Mouse (Mus musculus): Measurements from ENCODE around the gene Ppid.

Gene Ppid

DNA sequence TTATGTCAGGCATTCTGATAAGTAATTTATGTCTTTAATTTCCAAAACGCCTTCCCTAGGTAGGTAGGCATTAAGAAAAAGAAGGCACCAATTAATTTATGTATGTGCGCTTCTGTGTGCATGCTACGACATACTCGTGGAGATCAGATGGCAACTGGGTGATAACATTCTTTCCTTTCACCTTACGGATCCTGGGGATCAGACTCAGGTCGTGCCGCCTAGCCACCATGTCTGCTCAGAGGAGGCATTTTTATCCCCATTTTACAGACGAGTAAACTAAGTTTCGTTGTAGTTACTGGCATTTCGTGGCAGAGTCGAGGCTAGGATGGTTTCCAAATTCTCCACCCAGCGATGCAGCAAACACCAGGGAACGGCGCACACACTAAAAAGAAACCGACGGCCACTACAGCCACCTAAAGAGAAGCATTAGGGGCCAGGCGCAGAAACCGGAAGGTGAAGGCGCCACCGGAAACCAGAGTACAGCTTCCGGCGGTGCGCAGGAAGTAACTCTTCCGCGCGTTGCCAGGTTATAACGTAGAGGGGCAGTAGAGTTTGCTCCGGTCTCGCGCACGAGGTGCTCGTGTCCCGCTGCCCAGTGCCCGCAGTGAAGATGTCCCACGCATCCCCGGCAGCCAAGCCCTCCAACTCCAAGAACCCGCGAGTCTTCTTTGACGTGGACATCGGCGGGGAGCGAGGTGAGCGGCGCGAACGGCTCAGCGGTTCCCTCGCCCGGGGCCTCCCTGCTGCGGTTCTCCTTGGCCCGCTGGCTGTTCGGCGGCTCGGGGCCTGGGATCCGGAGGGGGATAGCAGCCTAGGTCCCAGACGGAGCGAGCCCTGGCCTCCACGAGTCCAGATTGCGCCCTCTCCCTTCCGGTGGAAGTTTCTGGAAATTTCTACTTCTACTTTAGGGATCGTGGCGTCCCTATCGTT lies at the start of gene Ppid:
Gene Ppid (plus strand): TSS at position 480 of the 930 bp plus-strand sequence.
- DNase-seq: peak; percentile 98

GRCm38 (mm10) chr3:79542585-79542984 lies 48.6 kb upstream of the Ppid start:
- DNase-seq: peak; percentile 91

- peak; percentile 93 for DNase-seq
Observed at GRCm38 (mm10) chr3:79548681-79549437, 42.3 kb upstream of the Ppid start.

GRCm38 (mm10) chr3:79549751-79550393 lies 41.3 kb upstream of the Ppid start:
- DNase-seq: no peak

DNA sequence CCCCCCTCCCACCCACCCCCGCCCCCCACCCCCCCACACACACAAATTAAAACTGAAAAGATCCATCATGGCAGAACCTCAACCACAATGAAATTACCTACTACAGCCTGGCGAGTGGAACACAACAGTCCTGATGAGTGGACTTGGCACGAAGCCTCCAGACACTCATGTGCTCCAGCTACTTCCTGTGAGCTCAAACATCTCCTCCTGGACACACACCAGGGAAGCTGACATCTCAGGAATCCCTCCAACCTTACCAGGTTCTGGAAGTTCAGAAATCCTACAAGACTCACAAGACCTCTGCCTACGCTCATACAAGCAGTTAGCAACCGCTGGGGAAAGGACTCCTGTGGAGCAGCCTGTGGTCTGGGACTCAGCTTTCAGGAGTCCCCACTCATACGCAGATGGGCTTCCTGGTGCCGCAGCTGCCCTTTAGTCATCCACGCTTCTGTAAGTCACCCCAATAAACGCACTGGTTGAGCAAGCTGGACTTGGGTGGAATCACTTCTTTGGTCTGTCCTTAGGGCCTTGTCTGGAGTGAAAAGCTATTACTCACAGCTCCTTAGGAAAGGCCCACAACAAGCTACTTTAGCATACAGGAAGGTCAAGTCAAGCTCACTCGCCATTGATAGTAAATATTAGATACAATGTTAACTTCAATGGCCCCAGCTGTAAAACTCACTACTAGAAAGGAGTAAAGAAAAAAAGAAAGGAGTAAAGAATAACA lies 39.2 kb upstream of the Ppid start:
- no peak for DNase-seq

- no peak for DNase-seq
Observed at GRCm38 (mm10) chr3:79553779-79554178, 37.4 kb upstream of the Ppid start.

- DNase-seq: no peak
Observed at GRCm38 (mm10) chr3:79555061-79555460, 36.1 kb upstream of the Ppid start.

GRCm38 (mm10) chr3:79559021-79559772 lies 31.9 kb upstream of the Ppid start:
- peak; percentile 97 for DNase-seq

DNA sequence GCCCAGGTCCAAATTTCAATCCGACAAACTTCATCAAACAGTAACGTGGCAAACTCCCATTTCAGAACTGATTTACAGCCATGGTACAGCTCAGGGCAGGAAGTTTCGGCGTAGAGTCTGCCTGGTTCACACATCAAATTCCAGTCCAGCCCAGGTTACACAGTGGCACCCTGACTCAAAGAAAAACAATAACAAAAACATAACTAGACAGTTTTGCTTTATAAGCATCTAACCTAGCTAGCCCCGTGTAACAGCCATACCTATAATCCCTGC lies 31.4 kb upstream of the Ppid start:
- no peak for DNase-seq

DNA sequence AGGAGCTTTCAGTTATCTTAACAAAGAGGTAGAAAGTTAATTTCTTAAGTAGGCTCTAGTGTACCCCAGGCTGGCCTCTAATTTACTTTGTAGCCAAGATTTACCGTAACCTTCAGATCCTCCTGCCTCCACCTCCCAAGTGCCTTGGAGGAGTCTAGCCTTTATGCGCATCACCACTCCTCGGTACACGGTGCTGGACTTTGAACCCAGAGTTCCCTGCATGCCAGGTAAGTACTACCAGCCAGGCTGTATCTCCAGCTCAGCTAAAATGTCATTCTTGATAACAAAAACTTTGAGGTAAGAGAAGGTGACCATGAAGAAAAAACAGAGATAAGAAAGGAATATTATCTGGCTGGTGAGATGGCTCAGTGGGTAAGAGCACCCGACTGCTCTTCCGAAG lies 30.6 kb upstream of the Ppid start:
- no peak for DNase-seq

DNA sequence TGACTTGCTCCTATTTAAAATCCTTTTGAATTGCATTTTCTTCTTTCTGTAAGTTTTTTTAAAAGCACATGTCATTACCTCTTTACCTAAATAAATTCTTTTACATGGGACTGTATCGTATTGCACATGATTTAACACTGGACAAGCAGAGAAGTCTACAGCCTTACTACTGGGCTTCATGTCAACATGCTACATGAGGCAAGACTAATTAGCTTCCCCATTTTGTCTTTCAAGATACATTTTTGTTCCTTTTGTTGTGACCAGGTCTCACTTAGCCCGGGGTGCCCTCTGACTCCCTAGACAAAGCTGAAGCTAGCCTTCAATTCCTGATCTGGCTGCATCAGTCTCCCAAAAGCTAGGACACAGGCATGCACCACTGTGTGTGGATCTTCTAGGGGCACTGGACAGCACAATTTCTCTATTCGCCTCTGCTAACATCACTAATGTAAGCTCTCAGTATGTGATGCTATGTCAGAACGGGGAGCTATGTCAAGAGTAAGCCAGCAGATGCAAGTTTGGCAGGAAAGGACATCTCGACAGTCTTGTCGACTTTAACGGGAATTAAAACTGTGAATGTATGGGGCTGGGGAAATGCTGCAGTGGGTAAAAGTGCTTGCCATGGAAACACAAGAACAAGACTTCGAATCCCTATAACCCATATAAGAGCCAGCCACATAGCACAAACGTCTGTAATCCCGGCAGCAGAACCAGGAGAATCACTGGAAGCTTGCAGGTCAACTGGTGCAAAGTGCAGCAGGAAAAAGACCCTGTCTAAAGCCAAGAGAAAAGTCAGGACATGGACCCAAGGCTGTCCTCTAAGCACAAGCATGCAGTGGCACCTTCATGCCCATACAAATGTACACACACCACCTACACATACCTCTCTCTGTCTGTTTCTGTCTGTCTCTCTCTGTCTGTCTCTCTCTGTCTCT lies 29.1 kb upstream of the Ppid start:
- DNase-seq: peak; percentile 74

GRCm38 (mm10) chr3:79563511-79563910 lies 27.6 kb upstream of the Ppid start:
- peak; percentile 86 for DNase-seq

DNA sequence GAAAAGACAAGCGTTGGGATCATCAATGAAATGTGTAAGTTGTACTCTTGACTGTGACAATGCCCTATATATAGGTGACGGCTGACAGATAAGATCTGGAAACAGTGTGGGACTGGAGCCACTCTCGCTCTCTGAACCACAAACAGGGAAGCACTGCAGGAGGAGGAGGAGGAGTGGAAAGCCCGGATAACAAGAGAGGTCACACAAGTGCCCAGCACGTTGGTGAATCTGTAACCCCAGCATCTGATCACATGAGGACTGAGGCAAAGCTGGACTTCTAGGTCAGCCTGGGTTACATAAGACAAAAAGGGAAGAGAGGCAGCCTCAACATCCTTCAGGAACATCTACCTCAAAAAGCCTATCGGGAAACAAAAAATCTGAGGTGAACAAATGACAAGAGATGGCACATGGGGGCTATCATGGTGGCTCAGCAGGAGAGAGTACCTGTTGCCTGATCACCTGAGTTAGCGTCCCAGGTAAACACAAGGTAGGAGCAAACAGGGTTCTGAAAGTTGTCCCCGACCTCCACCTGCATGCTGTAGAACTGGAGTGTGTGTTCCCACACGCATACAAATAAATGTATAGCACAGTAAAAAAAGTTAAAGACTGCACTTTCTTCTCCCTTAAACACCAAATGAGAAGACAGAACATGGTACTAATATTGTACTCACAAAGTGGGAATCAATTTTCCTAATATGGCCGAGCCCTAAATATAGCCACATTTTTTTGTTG lies 26.1 kb upstream of the Ppid start:
- DNase-seq: peak; percentile 93

- DNase-seq: no peak
Observed at GRCm38 (mm10) chr3:79566716-79567691, 24.1 kb upstream of the Ppid start.

DNA sequence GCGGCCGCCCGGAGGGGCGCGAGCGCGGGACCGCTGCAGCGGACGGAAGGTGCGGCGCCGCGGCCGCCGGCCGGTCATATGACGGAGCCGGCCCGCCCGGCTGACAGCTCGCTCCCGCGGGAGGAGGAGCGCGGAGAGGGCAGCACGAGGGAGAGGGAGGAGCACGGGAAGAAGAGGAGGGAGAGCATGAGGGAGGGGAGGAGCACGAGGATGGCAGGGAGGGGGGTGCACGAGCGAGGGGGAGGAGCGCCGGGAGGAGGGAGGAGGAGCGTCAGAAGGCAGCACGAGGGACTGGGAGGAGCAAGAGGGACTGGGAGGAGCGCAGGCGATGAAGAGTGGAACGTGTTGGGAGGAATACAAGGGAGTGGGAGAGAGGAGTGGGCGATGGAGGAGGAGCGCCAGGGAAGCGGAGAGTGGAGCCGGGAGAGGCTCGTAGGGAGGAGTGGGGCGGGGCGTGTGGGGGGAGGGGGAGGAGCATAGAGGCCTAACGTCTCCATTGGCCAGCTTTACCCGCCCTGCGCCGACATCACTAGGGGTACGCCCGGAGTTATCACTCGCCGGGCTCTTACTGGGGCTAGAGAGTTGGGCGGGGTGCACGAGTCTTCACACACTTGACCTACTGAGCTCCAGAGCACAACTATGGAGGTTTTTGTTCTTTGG lies 23.3 kb upstream of the Ppid start, which contains the start of gene Fnip2:
Gene Fnip2 (minus strand): TSS at position 94 of the 660 bp plus-strand sequence.
- DNase-seq: peak; percentile 100

DNA sequence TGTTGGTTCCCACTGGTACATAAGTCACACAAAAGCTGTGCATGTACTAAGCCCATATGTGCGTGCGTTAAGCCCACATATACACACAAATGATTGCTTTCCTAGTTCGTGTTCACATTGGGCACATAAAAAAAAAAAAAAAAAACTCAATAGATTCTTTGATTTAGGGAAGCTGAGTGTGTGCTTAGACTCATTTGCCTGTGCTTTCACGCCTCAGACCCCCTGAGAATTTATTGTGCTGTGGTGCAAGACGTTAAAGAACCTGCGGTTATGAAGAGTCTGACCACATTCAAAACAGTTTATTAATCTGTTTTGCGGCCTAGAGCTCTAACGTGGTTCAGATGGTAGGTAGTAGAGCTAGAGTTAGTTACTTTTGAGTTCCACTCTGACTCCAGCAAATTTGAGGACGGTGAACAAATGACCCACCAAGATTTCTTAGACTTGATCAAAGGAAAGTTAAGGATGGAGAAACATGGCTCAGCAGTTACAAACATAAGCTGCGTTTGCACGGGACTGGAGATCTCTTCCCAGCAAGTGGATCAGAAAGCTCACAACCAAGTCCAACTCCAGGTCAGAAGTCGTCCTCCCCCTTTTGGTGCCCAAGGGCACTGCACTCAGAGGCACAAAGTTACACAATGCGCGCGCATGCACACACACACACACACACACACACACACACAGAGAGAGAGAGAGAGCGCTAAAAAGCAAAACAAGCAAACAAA lies 22.4 kb upstream of the Ppid start:
- peak; percentile 65 for DNase-seq

GRCm38 (mm10) chr3:79569351-79569681 lies 21.8 kb upstream of the Ppid start:
- peak; percentile 14 for DNase-seq

DNA sequence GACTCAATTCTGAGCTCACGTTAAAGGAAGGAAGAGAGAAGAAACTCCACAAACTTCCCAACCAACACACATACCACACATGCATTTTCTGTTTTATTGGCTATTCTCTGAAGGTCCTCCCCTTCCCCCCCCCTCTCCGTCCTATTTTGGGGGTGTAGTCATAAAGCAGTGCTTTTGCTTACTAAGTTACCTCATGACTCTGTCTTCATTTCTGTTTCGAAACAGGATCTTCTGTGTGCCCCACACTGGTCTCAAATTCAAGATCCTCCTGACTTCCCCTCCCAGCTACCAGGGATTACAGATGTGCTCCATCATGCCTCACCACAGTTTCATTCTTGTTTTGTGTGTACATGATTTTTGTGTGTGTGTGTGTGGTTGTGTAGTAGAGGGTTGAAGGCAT lies 18.7 kb upstream of the Ppid start:
- peak; percentile 89 for DNase-seq

All from heart, adult 11 months (tissue).